Mouse (Mus musculus) forebrain, embryonic 16.5 days (tissue): Measurements from ENCODE around the gene Tomm40. TPM values are rescaled to one million over a fixed set of nuclear protein-coding genes. Genes with fewer than 3 reads are reported as not detected.

ENCODE experiments used
- ATAC-seq: fragments of 200-750 bp; cut with Nextera tagmentation; 2 replicates; pipeline ENCODE4 v1.8.0; 2017; ENCODE audit warnings: mild to moderate bottlenecking, moderate library complexity
- H3K27ac ChIP-seq: fragments of 300-500 bp; sonication (generic); 2 replicates; pipeline ENCODE4 v1.5.1; 2014; ENCODE audit warnings: low read length, control low read depth
- H3K27me3 ChIP-seq: fragments of 300-500 bp; sonication (generic); replicated peaks from 2 replicates; pipeline ENCODE4 v1.6.1; 2014; ENCODE audit warnings: low read length; ENCODE audit not compliant: control insufficient read depth, insufficient read depth
- H3K36me3 ChIP-seq: fragments of 300-500 bp; sonication (generic); 2 replicates; pipeline ENCODE4 v1.6.1; 2014; ENCODE audit not compliant: control insufficient read depth, insufficient read depth
- H3K4me1 ChIP-seq: fragments of 300-500 bp; sonication (generic); replicated peaks from 2 replicates; pipeline ENCODE4 v1.6.1; 2014; ENCODE audit warnings: low read length; ENCODE audit not compliant: control insufficient read depth, insufficient read depth
- H3K4me2 ChIP-seq: fragments of 300-500 bp; sonication (generic); 2 replicates; pipeline ENCODE4 v1.6.1; 2014; ENCODE audit warnings: mild to moderate bottlenecking, low read length, control low read depth
- H3K4me3 ChIP-seq: fragments of 300-500 bp; sonication (generic); replicated peaks from 2 replicates; pipeline ENCODE4 v1.5.1; 2014; ENCODE audit warnings: mild to moderate bottlenecking, low read length, control low read depth
- H3K9ac ChIP-seq: fragments of 300-500 bp; sonication (generic); replicated peaks from 2 replicates; pipeline ENCODE4 v1.6.1; 2014; ENCODE audit warnings: low read depth, low read length, control low read depth
- H3K9me3 ChIP-seq: fragments of 300-500 bp; sonication (generic); 2 replicates; pipeline ENCODE4 v1.6.1; 2016; ENCODE audit warnings: low read length; ENCODE audit not compliant: control insufficient read depth
- WGBS: fragments of 180-500 bp; shearing (Covaris S2); extraction: QIAGEN DNeasy Blood & Tissue Kit; methylation state at CpG from one replicate; pipeline ENCODE4 v1.1.7; 2014; 5-methylcytosine and 5-hydroxymethylcytosine counted together
- polyA plus RNA-seq: library from polyadenylated mRNA; unstranded; fragments of >200 nt; fragmentation: Nextera tagmentation; extraction: Ambion mirVana; gene quantifications from 2 replicates; pipeline ENCODE4 v1.2.1, GENCODE M21; 2015

Tomm40 gene
- polyA plus RNA-seq, 1 experiment from 2014 or later = 109 TPM

GRCm38 (mm10) chr7:19746426-19747201, 31.4 kb upstream of the Tomm40 start:
- no peaks in the 10 kb centered on the region for H3K27me3 ChIP-seq
- no peak overlapping the region for H3K4me3 ChIP-seq
- 38% methylated on average over 6 of the region's 6 CpGs for WGBS
- H3K9me3 ChIP-seq = no peaks in the 10 kb centered on the region
- peaks cover 25% of the 10 kb centered on the region for H3K4me1 ChIP-seq
- no peak overlapping the region for H3K9ac ChIP-seq
- no peak for ATAC-seq
- no peak overlapping the region for H3K27ac ChIP-seq
- H3K36me3 ChIP-seq = no peaks in the 10 kb centered on the region
- peak overlapping the region; percentile 65 for H3K4me2 ChIP-seq

DNA sequence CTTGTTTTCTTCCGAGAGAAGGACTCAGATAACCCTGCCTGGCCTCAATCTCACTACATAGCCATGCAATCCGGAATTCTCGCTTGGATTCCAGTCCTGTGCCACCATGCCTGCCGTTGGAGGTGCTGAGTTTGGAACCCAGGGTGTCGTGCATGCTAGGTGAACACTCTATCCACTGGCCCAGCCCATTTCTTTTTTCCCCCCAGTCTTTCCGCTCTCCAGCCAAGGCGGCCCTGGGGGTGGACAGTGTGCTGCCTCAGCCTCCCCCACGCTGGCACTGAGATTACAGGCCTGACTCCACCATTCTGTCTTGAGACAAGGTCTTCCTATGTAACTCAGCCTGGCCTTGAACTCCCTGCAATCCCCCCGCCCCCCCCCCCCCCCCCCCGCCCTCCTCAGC, 30.7 kb upstream of the Tomm40 start:
- no peak overlapping the region for H3K4me3 ChIP-seq
- H3K27ac ChIP-seq = no peak overlapping the region
- no peaks in the 10 kb centered on the region for H3K27me3 ChIP-seq
- no peaks in the 10 kb centered on the region for H3K9me3 ChIP-seq
- H3K4me2 ChIP-seq = no peak overlapping the region
- WGBS = 85% methylated on average over 8 of the region's 10 CpGs
- ATAC-seq = no peak
- H3K36me3 ChIP-seq = no peaks in the 10 kb centered on the region
- H3K9ac ChIP-seq = no peak overlapping the region
- peaks cover 25% of the 10 kb centered on the region for H3K4me1 ChIP-seq

- no peak overlapping the region for H3K4me3 ChIP-seq
- H3K4me2 ChIP-seq = no peak overlapping the region
- H3K4me1 ChIP-seq = peaks cover 23% of the 10 kb centered on the region
- H3K9me3 ChIP-seq = no peaks in the 10 kb centered on the region
- no peak overlapping the region for H3K27ac ChIP-seq
- no peaks in the 10 kb centered on the region for H3K27me3 ChIP-seq
- 82% methylated on average over 14 of the region's 14 CpGs for WGBS
- no peak for ATAC-seq
- no peaks in the 10 kb centered on the region for H3K36me3 ChIP-seq
- H3K9ac ChIP-seq = no peak overlapping the region
Observed at GRCm38 (mm10) chr7:19744590-19745385, 29.6 kb upstream of the Tomm40 start.

- no peaks in the 10 kb centered on the region for H3K36me3 ChIP-seq
- no peaks in the 10 kb centered on the region for H3K9me3 ChIP-seq
- no peak overlapping the region for H3K9ac ChIP-seq
- H3K27me3 ChIP-seq = no peaks in the 10 kb centered on the region
- no peak overlapping the region for H3K27ac ChIP-seq
- H3K4me2 ChIP-seq = no peak overlapping the region
- no peak for ATAC-seq
- no peak overlapping the region for H3K4me3 ChIP-seq
- 93% methylated on average over 6 of the region's 6 CpGs for WGBS
- H3K4me1 ChIP-seq = peaks cover 23% of the 10 kb centered on the region
Observed at GRCm38 (mm10) chr7:19743791-19744190, 28.6 kb upstream of the Tomm40 start.

DNA sequence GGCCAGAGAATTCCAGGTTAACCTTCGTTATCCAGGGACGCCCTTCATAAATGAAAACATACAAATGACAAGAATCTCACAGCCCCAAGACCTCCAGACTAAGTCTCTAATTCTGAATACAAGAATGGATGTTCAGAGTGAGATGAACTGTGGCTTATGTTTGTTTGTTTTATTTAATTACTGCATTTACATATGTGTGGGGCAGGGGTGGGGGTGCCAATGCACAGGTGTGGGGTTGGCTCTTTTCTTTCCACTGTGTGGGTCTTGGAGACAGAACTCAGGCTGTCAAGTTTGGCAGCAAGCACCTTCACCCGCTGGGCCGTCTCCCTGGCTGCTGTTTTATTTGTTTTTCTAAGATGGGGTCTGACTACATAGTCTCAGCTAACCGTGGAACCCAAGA, 27.2 kb upstream of the Tomm40 start:
- WGBS = 69% methylated on average over 5 of the region's 5 CpGs
- Histone ChIP-seq H3K4me1 (peaks cover 11% of the 10 kb centered on the region), H3K4me3 (no peak overlapping the region), H3K27me3 (no peaks in the 10 kb centered on the region), H3K4me2 (no peak overlapping the region), H3K27ac (no peak overlapping the region), H3K9me3 (no peaks in the 10 kb centered on the region), H3K9ac (no peak overlapping the region), H3K36me3 (peaks cover 2% of the 10 kb centered on the region; the same call in 1 of the 2 replicates)
- no peak for ATAC-seq

- Histone ChIP-seq H3K27me3 (no peaks in the 10 kb centered on the region), H3K4me3 (no peak overlapping the region), H3K36me3 (peaks cover 6% of the 10 kb centered on the region; the same call in 1 of the 2 replicates), H3K9ac (no peak overlapping the region), H3K4me1 (peaks cover 2% of the 10 kb centered on the region), H3K27ac (no peak overlapping the region), H3K9me3 (no peaks in the 10 kb centered on the region), H3K4me2 (no peak overlapping the region)
- ATAC-seq = no peak
- 21% methylated on average over 8 of the region's 8 CpGs for WGBS
Observed at GRCm38 (mm10) chr7:19741329-19742031, 26.2 kb upstream of the Tomm40 start.

DNA sequence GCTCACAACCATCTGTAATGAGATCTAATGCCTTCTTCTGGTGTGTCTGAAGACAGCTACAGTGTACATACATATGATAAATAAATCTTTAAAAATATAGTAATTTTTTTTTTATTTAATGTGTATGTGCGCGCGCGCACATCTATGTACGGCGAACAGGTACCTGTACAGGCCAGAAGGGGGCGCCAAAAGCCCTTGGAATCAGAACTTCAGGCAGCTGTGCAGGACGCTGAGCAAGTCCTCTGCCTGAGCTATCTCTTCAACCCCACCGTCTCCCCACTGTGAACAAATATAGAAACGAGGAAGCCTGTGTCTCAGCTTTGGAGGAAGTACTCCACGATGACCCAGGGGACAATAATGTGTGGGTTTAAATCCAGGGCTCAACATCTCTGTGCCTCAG, 25.0 kb upstream of the Tomm40 start:
- H3K9ac ChIP-seq = no peak overlapping the region
- H3K36me3 ChIP-seq = peaks cover 6% of the 10 kb centered on the region; the same call in 1 of the 2 replicates
- H3K4me2 ChIP-seq = no peak overlapping the region
- 91% methylated on average over 11 of the region's 11 CpGs for WGBS
- H3K27ac ChIP-seq = no peak overlapping the region
- ATAC-seq = no peak
- H3K9me3 ChIP-seq = no peaks in the 10 kb centered on the region
- no peaks in the 10 kb centered on the region for H3K4me1 ChIP-seq
- no peak overlapping the region for H3K4me3 ChIP-seq
- H3K27me3 ChIP-seq = no peaks in the 10 kb centered on the region

DNA sequence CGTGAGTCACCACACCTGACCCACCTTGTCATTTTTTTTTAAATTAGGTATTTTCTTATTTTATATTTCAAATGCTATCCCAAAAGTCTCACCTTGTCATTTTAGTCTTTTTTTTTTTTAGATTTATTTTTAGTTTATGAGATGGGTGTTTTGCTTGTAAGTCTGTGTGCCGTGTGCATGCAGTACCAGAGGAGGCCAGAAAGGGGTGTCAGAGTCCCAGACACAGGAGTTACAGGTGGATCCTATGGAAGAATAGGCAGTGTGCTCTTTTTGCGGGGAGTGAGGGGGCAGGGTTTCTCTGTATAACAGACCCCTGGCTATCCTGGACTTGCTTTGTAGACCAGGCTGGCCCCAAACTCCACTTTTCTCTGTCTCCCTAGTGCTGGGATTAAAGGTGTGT, 23.5 kb upstream of the Tomm40 start:
- H3K36me3 ChIP-seq = peaks cover 7% of the 10 kb centered on the region; the same call in 1 of the 2 replicates
- H3K4me2 ChIP-seq = no peak overlapping the region
- H3K27me3 ChIP-seq = no peaks in the 10 kb centered on the region
- no peak overlapping the region for H3K27ac ChIP-seq
- H3K4me1 ChIP-seq = no peaks in the 10 kb centered on the region
- 89% methylated on average over 3 of the region's 3 CpGs for WGBS
- H3K4me3 ChIP-seq = no peak overlapping the region
- H3K9ac ChIP-seq = no peak overlapping the region
- no peak for ATAC-seq
- H3K9me3 ChIP-seq = no peaks in the 10 kb centered on the region
